Comparison of ENCODE assay signal across 22 mouse cellular contexts in the genomic region with DNA sequence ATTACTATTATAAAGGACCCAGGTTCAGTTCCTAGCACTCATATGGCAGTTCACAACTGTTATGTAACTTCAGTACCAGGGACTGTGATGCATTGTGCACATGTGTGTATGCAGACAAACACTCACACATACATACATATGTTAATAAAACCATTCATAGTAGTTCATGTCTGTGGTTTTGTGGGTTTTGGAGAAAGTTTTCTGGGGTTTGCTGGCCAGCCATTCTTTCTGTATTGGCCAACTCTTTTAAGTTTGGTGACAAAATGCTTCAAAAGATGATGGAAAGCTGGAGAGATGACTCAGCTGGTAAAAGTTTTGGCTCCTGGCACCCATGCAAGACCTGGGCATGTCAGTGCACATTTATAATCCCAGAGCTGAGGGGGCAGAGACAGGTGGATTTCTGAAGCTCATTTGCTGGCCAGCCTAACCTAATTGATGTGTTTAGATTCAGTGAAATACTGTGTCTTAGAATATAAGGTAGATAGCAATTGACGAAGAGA. TPM values are rescaled to one million over a fixed set of nuclear protein-coding genes. Genes with fewer than 3 reads are reported as not detected.
DNase-seq lines count a peak whose midpoint lies in the region; ATAC-seq lines count a peak whose summit lies in the region.
"Had no signal": no experiment of that assay in that cellular context is flagged by ENCODE, and none has a peak within 500 bp of the region (broad histone marks: within the 10 kb centered on the region; RNA-seq: fewer than 3 reads in every experiment).

No protein-coding gene starts in this region.

- DNase-seq in adrenal gland, adult (ENCODE audit: inconsistent age in 2 of 2, low spot score in 1 of 2) = peak; percentile 34 to 77
- DNase-seq in adrenal gland, postnatal 4 days (ENCODE audit: low spot score in 2 of 2) = no peak
- DNase-seq in adrenal gland, postnatal 36 days = peak; percentile 36 to 39
- DNase-seq in adrenal gland, adult 18-20 months (ENCODE audit: low spot score in 2 of 2) = no peak
- peak; percentile 16 for DNase-seq in NIH3T3 (ENCODE audit: low read depth)
- DNase-seq in forebrain, embryonic 11.5 days (ENCODE audit: low spot score) = no peak
- DNase-seq: cerebellum, adult 18-20 months; cerebellum, adult 9-10 months; cerebellum, postnatal 25 days; forebrain, postnatal 0 days; gastrocnemius, adult 2 months; gastrocnemius, postnatal 14 days; heart, adult 11 months; kidney, adult 2 months had no signal

- no peaks in the 10 kb centered on the region for H3K9me3 ChIP-seq in forebrain, embryonic 11.5 days (ENCODE audit: control insufficient read depth, low read length)
- H3K9me3 ChIP-seq: embryonic facial prominence, embryonic 10.5 days; embryonic facial prominence, embryonic 13.5 days; forebrain, embryonic 13.5 days; hindbrain, embryonic 12.5 days; hindbrain, embryonic 15.5 days had no signal

- H3K4me2 ChIP-seq in forebrain, embryonic 11.5 days (ENCODE audit: low read depth, low read length, severe bottlenecking) = no peak overlapping the region
- H3K4me2 ChIP-seq: embryonic facial prominence, embryonic 13.5 days; forebrain, embryonic 13.5 days; heart, embryonic 11.5 days; hindbrain, embryonic 12.5 days; hindbrain, embryonic 15.5 days had no signal

- H3K27me3 ChIP-seq in forebrain, embryonic 11.5 days (ENCODE audit: control insufficient read depth, insufficient read depth, low read length) = no peaks in the 10 kb centered on the region
- H3K27me3 ChIP-seq: embryonic facial prominence, embryonic 13.5 days; forebrain, embryonic 13.5 days; hindbrain, embryonic 12.5 days; hindbrain, embryonic 15.5 days had no signal

- ATAC-seq in forebrain, embryonic 11.5 days (replicated peaks; ENCODE audit: low FRiP score) = no peak
- ATAC-seq: forebrain, embryonic 13.5 days; forebrain, postnatal 0 days; intestine, postnatal 0 days had no signal

- H3K4me1 ChIP-seq in forebrain, embryonic 11.5 days (replicated peaks; ENCODE audit: control insufficient read depth, insufficient read depth, low read length) = no peaks in the 10 kb centered on the region
- H3K4me1 ChIP-seq: embryonic facial prominence, embryonic 10.5 days; embryonic facial prominence, embryonic 13.5 days; forebrain, embryonic 13.5 days; hindbrain, embryonic 12.5 days; hindbrain, embryonic 15.5 days had no signal

- no peaks in the 10 kb centered on the region; the same call in 1 of the 2 replicates for H3K36me3 ChIP-seq in forebrain, embryonic 11.5 days (ENCODE audit: control insufficient read depth, insufficient read depth, low read length)

- H3K27ac ChIP-seq in forebrain, embryonic 11.5 days (ENCODE audit: low read depth, low read length) = no peak overlapping the region
- H3K27ac ChIP-seq: embryonic facial prominence, embryonic 10.5 days; embryonic facial prominence, embryonic 13.5 days; forebrain, embryonic 13.5 days; gastrocnemius, adult 2 months; hindbrain, embryonic 12.5 days; hindbrain, embryonic 15.5 days had no signal

- no peak overlapping the region for H3K4me3 ChIP-seq in forebrain, embryonic 11.5 days (ENCODE audit: low read depth, low read length)
- H3K4me3 ChIP-seq: embryonic facial prominence, embryonic 10.5 days; embryonic facial prominence, embryonic 13.5 days; erythroblast, embryonic 14.5 days; forebrain, embryonic 13.5 days; gastrocnemius, adult 2 months; hindbrain, embryonic 12.5 days; hindbrain, embryonic 15.5 days had no signal

- no peak overlapping the region for H3K9ac ChIP-seq in forebrain, embryonic 11.5 days (ENCODE audit: low read length)
- H3K9ac ChIP-seq: embryonic facial prominence, embryonic 13.5 days; forebrain, embryonic 13.5 days; forebrain, postnatal 0 days; hindbrain, embryonic 12.5 days; hindbrain, embryonic 15.5 days had no signal

- WGBS in forebrain, embryonic 11.5 days = 97% methylated on average over 1 of the region's 1 CpGs

RNA-seq across cellular contexts. Expression of gene Rngtt, which starts 22.9 kb away (rescaled TPM):
- 10 to 100 TPM; 28.9 to 29.8 TPM for total RNA-seq in adrenal gland, postnatal 4 days (2021)
- 10 to 100 TPM; 29.6 to 43.7 TPM for total RNA-seq in adrenal gland, postnatal 36 days (2021)
- total RNA-seq in adrenal gland, adult 18-20 months (2021) = 10 to 100 TPM; 29.8 to 34.0 TPM
- polyA plus RNA-seq in forebrain, embryonic 11.5 days (2014; fragmentation: Nextera tagmentation; extraction: Ambion mirVana) = 38.0 and 44.2 TPM in 2 replicates

RNA-seq across cellular contexts. Expression of gene Pnrc1, which starts 43.0 kb away (rescaled TPM):
- total RNA-seq in adrenal gland, postnatal 4 days (2021) = 100 to 1,000 TPM; 190 to 204 TPM
- 100 to 1,000 TPM; 192 to 221 TPM for total RNA-seq in adrenal gland, postnatal 36 days (2021)
- 100 to 1,000 TPM; 185 to 217 TPM for total RNA-seq in adrenal gland, adult 18-20 months (2021)
- 84.9 and 87.9 TPM in 2 replicates for polyA plus RNA-seq in forebrain, embryonic 11.5 days (2014; fragmentation: Nextera tagmentation; extraction: Ambion mirVana)

Comparison
In these comparisons a context has a peak if more than half of its experiments do, and no peak if none do; other contexts are left out.
1. DNase-seq: peak in adrenal gland, adult (2 of 2), adrenal gland, postnatal 36 days (2 of 2) and NIH3T3 (single experiment); none in adrenal gland, postnatal 4 days (0 of 2), adrenal gland, adult 18-20 months (0 of 2) and forebrain, embryonic 11.5 days (single experiment).